Mouse (Mus musculus): ENCODE data around the gene Ephb3. TPM values are rescaled to one million over a fixed set of nuclear protein-coding genes. Genes with fewer than 3 reads are reported as not detected.

Ephb3 gene
- polyA plus RNA-seq, 1 experiment, result 1.2 TPM

DNA sequence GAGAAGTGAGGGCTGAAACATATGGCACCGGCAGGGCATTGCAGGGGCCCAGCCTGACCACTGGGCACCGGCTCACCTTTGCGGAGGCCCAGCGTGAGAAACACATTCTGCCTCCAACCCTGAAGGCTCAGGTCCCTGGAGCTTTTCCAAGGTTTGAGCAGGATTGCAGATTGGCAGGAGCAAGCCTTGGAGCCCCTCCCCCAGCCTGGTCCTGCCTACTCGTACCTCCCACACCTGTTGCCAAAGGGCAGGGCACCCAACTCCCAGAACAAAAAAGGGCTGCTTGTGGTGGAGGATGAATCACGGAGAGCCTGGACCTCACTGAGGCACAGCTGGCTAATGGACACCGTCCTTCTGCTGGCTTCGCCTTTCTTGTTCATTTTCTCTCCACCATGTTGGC, 30.6 kb downstream of the Ephb3 start:
- peaks cover 2% of the 10 kb centered on the region; the same call in 1 of the 2 replicates for H3K4me1 ChIP-seq (ENCODE audit: control insufficient read depth, insufficient read depth, low read length)
- no peaks in the 10 kb centered on the region for H3K36me3 ChIP-seq (ENCODE audit: control insufficient read depth, insufficient read depth, low read length)
- H3K4me3 ChIP-seq (ENCODE audit: control insufficient read depth, low read depth, low read length), result no peak overlapping the region
- no peak overlapping the region for H3K27ac ChIP-seq (ENCODE audit: control insufficient read depth, insufficient read depth, low read depth, low read length)
- no peaks in the 10 kb centered on the region for H3K27me3 ChIP-seq (ENCODE audit: control insufficient read depth, insufficient read depth, low read length)
- TF ChIP-seq POLR2A (IDR thresholded peaks at IDR 0.05; ENCODE audit: control insufficient read depth, low read depth, low read length), result no peak
- TF ChIP-seq CTCF (IDR thresholded peaks at IDR 0.05; ENCODE audit: control insufficient read depth, insufficient read depth, insufficient replicate concordance, low read depth, low read length), result no peak

DNA sequence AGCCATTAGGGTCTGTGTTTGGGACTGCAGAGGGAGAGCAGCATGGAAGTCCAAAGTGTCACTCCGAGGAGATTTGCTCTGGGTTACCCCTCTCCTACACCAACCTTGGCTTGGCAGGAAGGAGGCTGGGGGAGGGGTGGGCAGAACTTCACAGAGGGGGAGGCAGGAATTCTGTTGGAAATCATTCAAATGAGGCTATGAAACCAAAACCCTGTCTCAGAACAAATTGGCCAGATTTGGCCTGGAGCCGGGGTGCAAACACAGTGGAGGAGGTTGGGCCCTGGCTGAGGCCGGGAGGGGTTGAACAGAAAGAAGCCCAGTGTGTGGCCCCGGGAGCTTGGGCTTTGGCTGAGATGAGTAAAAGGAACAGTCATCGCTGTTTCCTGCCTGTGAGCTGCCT, 34.2 kb downstream of the Ephb3 start:
- Histone ChIP-seq H3K36me3 (ENCODE audit: control insufficient read depth, insufficient read depth, low read length) (no peaks in the 10 kb centered on the region), H3K27me3 (ENCODE audit: control insufficient read depth, insufficient read depth, low read length) (no peaks in the 10 kb centered on the region)

DNA sequence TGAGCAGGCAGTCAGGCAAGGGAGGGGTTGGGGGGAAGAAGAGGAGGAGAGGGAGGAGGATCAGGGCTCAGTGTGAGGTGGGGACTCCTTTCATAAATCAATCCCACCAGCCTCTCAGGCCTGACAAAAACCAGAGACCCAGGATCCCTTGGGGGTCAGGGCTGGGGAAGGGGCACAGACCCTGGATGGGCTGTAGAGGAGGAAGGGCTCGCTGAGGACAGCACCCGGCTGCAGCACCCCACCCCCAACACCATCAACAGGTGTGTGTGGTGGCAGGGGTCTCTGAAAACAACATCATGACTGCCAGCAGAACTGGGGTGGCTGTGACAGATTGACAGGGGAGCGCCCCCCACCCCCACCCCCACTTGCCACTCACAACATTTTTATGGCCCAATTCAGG, 36.0 kb downstream of the Ephb3 start:
- no peak for TF ChIP-seq POLR2A (IDR thresholded peaks at IDR 0.05; ENCODE audit: control insufficient read depth, low read depth, low read length)
- TF ChIP-seq CTCF (IDR thresholded peaks at IDR 0.05; ENCODE audit: control insufficient read depth, insufficient read depth, insufficient replicate concordance, low read depth, low read length), result no peak
- no peaks in the 10 kb centered on the region for H3K27me3 ChIP-seq (ENCODE audit: control insufficient read depth, insufficient read depth, low read length)
- no peak overlapping the region for H3K27ac ChIP-seq (ENCODE audit: control insufficient read depth, insufficient read depth, low read depth, low read length)
- H3K36me3 ChIP-seq (ENCODE audit: control insufficient read depth, insufficient read depth, low read length), result no peaks in the 10 kb centered on the region
- H3K4me3 ChIP-seq (ENCODE audit: control insufficient read depth, low read depth, low read length), result no peak overlapping the region
- peaks cover 4% of the 10 kb centered on the region for H3K4me1 ChIP-seq (ENCODE audit: control insufficient read depth, insufficient read depth, low read length)

More for the DNA sequence above, 34.2 kb downstream of the Ephb3 start:
- H3K27ac ChIP-seq (ENCODE audit: control insufficient read depth, insufficient read depth, low read depth, low read length), result no peak overlapping the region
- TF ChIP-seq CTCF (IDR thresholded peaks at IDR 0.05; ENCODE audit: control insufficient read depth, insufficient read depth, insufficient replicate concordance, low read depth, low read length) (no peak), POLR2A (IDR thresholded peaks at IDR 0.05; ENCODE audit: control insufficient read depth, low read depth, low read length) (no peak)
- peaks cover 2% of the 10 kb centered on the region; the same call in 1 of the 2 replicates for H3K4me1 ChIP-seq (ENCODE audit: control insufficient read depth, insufficient read depth, low read length)
- H3K4me3 ChIP-seq (ENCODE audit: control insufficient read depth, low read depth, low read length), result no peak overlapping the region

DNA sequence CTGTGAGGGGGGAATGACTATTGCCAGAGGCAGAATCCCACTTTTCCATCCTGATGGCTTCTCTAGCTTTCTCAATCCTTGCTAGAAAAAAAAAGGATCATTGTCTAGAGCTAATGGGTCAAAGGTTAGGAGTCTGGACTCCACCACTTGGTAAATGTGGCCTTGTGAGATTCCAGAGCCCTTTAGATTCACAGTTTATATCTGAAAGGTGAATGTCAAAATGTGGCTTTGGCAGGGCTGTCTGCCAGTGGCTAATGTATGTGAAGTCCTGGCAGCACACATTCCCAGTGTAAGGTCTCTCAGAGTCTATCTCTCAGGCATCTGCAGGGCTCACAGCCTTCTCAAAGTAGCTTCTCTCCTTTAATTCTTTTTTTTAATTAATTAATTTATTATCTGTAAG, 36.5 kb downstream of the Ephb3 start:
- no peaks in the 10 kb centered on the region for H3K36me3 ChIP-seq (ENCODE audit: control insufficient read depth, insufficient read depth, low read length)
- peaks cover 5% of the 10 kb centered on the region for H3K4me1 ChIP-seq (ENCODE audit: control insufficient read depth, insufficient read depth, low read length)
- H3K4me3 ChIP-seq (ENCODE audit: control insufficient read depth, low read depth, low read length), result no peak overlapping the region
- H3K27ac ChIP-seq (ENCODE audit: control insufficient read depth, insufficient read depth, low read depth, low read length), result no peak overlapping the region
- no peaks in the 10 kb centered on the region; the same call in 1 of the 2 replicates for H3K27me3 ChIP-seq (ENCODE audit: control insufficient read depth, insufficient read depth, low read length)
- no peak for TF ChIP-seq POLR2A (IDR thresholded peaks at IDR 0.05; ENCODE audit: control insufficient read depth, low read depth, low read length)
- no peak for TF ChIP-seq CTCF (IDR thresholded peaks at IDR 0.05; ENCODE audit: control insufficient read depth, insufficient read depth, insufficient replicate concordance, low read depth, low read length)

DNA sequence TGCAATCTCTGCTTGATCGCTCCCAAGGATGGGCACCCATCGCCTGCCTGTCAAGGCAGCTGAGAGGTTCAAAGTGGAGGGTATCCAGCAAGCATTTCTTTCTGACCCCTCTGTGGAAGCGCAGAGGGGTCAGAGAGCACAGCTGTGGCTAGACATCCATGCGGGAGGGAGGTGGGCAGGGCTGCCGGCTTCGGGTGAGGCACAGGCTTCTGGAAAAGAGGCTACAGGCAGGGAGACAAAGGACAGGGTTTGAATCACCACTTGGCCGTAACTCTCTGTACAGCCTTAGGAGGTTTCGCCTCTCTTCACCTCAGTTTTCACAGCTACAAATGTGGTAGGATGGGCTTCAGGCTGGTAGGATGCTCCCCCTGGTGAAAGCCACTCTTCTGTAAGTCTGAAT, 38.4 kb downstream of the Ephb3 start:
- H3K4me3 ChIP-seq (ENCODE audit: control insufficient read depth, low read depth, low read length), result no peak overlapping the region
- no peak overlapping the region for H3K27ac ChIP-seq (ENCODE audit: control insufficient read depth, insufficient read depth, low read depth, low read length)
- no peaks in the 10 kb centered on the region for H3K36me3 ChIP-seq (ENCODE audit: control insufficient read depth, insufficient read depth, low read length)
- H3K4me1 ChIP-seq (ENCODE audit: control insufficient read depth, insufficient read depth, low read length), result peaks cover 7% of the 10 kb centered on the region
- no peaks in the 10 kb centered on the region; the same call in 1 of the 2 replicates for H3K27me3 ChIP-seq (ENCODE audit: control insufficient read depth, insufficient read depth, low read length)
- no peak for TF ChIP-seq CTCF (IDR thresholded peaks at IDR 0.05; ENCODE audit: control insufficient read depth, insufficient read depth, insufficient replicate concordance, low read depth, low read length)
- no peak for TF ChIP-seq POLR2A (IDR thresholded peaks at IDR 0.05; ENCODE audit: control insufficient read depth, low read depth, low read length)

DNA sequence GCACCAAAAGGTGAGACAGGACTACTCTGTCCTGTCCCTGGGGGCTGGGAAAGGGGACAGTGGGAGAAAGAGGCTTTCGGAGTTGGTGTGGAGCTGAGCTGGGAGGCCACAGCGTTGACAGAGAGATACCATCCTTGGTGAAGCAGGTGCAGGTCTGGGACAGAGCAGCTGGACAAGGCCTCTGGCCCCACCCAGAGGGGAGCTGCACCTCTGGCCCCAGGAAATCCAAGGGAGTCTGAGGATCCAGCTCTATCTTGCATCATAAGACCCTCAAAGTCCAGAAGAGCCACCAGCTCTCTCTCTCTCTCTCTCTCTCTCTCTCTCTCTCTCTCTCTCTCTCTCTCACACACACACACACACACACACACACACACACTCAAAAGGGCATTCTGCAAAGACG, 40.2 kb downstream of the Ephb3 start:
- Histone ChIP-seq H3K4me1 (ENCODE audit: control insufficient read depth, insufficient read depth, low read length) (peaks cover 15% of the 10 kb centered on the region), H3K4me3 (ENCODE audit: control insufficient read depth, low read depth, low read length) (no peak overlapping the region), H3K27ac (ENCODE audit: control insufficient read depth, insufficient read depth, low read depth, low read length) (no peak overlapping the region), H3K36me3 (ENCODE audit: control insufficient read depth, insufficient read depth, low read length) (no peaks in the 10 kb centered on the region), H3K27me3 (ENCODE audit: control insufficient read depth, insufficient read depth, low read length) (peaks cover 2% of the 10 kb centered on the region)
- TF ChIP-seq POLR2A (IDR thresholded peaks at IDR 0.05; ENCODE audit: control insufficient read depth, low read depth, low read length) (no peak), CTCF (IDR thresholded peaks at IDR 0.05; ENCODE audit: control insufficient read depth, insufficient read depth, insufficient replicate concordance, low read depth, low read length) (no peak)

DNA sequence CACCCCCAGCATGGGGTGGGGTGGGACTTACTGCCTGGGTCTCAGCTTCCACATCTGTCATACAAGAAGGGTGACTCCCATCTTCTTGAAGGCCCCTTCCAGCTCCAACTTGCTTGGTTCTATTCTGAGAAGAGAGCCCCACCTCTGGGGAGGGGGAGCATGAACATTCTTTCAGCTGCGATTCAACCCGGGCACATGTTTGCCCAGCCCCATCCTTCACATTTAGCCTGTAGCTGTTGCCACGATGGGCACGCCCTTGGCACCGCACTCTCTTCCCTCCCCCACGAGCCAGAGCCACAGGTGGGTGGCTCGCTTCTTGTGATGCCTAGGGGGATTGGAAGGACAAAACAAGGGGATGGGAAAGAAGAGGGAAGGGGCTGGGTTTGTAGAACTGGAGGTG, 40.8 kb downstream of the Ephb3 start:
- H3K4me1 ChIP-seq (ENCODE audit: control insufficient read depth, insufficient read depth, low read length), result peaks cover 15% of the 10 kb centered on the region
- H3K27me3 ChIP-seq (ENCODE audit: control insufficient read depth, insufficient read depth, low read length), result peaks cover 2% of the 10 kb centered on the region
- no peak overlapping the region for H3K27ac ChIP-seq (ENCODE audit: control insufficient read depth, insufficient read depth, low read depth, low read length)
- TF ChIP-seq POLR2A (IDR thresholded peaks at IDR 0.05; ENCODE audit: control insufficient read depth, low read depth, low read length) (no peak), CTCF (IDR thresholded peaks at IDR 0.05; ENCODE audit: control insufficient read depth, insufficient read depth, insufficient replicate concordance, low read depth, low read length) (no peak)
- H3K36me3 ChIP-seq (ENCODE audit: control insufficient read depth, insufficient read depth, low read length), result no peaks in the 10 kb centered on the region
- H3K4me3 ChIP-seq (ENCODE audit: control insufficient read depth, low read depth, low read length), result no peak overlapping the region

DNA sequence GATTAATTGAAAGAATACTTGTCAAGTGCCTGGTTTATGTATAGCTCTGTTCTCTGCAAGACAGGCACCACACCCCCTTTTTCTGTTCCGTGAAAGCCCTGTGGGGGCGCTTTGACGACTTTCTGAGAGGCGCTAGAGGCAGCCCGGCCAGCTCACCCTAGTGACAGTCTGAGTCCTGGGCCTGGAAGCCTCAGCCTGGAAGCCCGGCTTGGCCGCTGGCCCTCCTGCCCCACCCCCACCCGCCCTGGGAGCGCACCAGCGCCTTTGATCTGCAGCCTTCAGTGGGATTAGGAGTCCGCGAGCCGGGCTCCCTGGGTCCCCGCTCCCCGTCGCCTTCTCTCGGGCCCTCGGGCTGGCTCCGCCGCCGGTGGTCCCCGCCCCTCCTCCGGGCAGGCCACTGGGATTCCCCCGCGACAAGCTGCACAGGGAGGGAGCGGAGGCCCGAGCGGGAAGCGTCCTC, 41.4 kb downstream of the Ephb3 start:
- Histone ChIP-seq H3K27ac (ENCODE audit: control insufficient read depth, insufficient read depth, low read depth, low read length) (no peak overlapping the region), H3K4me1 (ENCODE audit: control insufficient read depth, insufficient read depth, low read length) (peaks cover 15% of the 10 kb centered on the region), H3K4me3 (ENCODE audit: control insufficient read depth, low read depth, low read length) (no peak overlapping the region; the same call in 1 of the 2 replicates), H3K27me3 (ENCODE audit: control insufficient read depth, insufficient read depth, low read length) (peaks cover 2% of the 10 kb centered on the region), H3K36me3 (ENCODE audit: control insufficient read depth, insufficient read depth, low read length) (no peaks in the 10 kb centered on the region)
- TF ChIP-seq POLR2A (IDR thresholded peaks at IDR 0.05; ENCODE audit: control insufficient read depth, low read depth, low read length) (no peak), CTCF (IDR thresholded peaks at IDR 0.05; ENCODE audit: control insufficient read depth, insufficient read depth, insufficient replicate concordance, low read depth, low read length) (no peak)

Measured in testis, adult 2 months (tissue).